In the genomic region with DNA sequence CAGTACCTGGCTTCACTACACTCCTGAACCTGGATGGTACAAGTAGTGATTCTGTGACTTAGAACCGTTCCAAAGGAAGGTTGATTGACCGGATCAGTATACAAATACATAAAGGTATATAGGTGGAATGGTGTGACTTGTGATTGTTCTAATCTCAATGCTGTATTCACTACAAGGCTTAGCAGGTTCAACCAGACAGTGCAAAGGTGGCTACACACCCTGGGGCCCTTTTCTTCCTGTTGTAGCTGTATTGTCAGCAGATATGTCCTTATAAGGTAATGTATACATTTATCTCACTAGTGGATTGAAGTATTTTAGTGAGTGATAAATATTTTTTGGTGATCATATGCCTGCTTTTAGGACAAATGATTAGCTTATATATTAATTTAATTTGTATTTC, we compare ENCODE assay signal across 28 mouse cellular contexts.
"Had no signal": no experiment of that assay in that cellular context is flagged by ENCODE, and none has a peak within 500 bp of the region (broad histone marks: within the 10 kb centered on the region; RNA-seq: fewer than 3 reads in every experiment).

No protein-coding gene starts in this region.

- H3K4me2 ChIP-seq: embryonic facial prominence, embryonic 12.5 days; embryonic facial prominence, embryonic 13.5 days; embryonic facial prominence, embryonic 15.5 days; forebrain, embryonic 12.5 days; forebrain, embryonic 13.5 days; forebrain, embryonic 15.5 days had no signal

- DNase-seq: cerebellum, adult 2 months; cerebellum, adult 8-10 months; cerebellum, adult 9-10 months; cerebellum, adult 9-11 months; cerebellum, postnatal 10 days; cerebellum, postnatal 14 days; cerebellum, postnatal 25 days; cerebellum, postnatal 36 days; embryo, embryonic 11 days; forebrain, postnatal 0 days; gastrocnemius, adult 2 months; gastrocnemius, postnatal 10 days; gastrocnemius, postnatal 14 days; gastrocnemius, postnatal 25 days; gastrocnemius, postnatal 36 days; heart, adult 18-20 months; heart, adult 2 months had no signal

- H3K27ac ChIP-seq: embryonic facial prominence, embryonic 10.5 days; embryonic facial prominence, embryonic 12.5 days; embryonic facial prominence, embryonic 13.5 days; embryonic facial prominence, embryonic 15.5 days; forebrain, embryonic 10.5 days; forebrain, embryonic 12.5 days; forebrain, embryonic 13.5 days; forebrain, embryonic 15.5 days; gastrocnemius, adult 2 months; heart, adult 2 months had no signal

- H3K36me3 ChIP-seq: embryonic facial prominence, embryonic 10.5 days; embryonic facial prominence, embryonic 12.5 days; embryonic facial prominence, embryonic 13.5 days; embryonic facial prominence, embryonic 15.5 days; forebrain, embryonic 10.5 days; forebrain, embryonic 12.5 days; forebrain, embryonic 15.5 days had no signal

- H3K9me3 ChIP-seq: embryonic facial prominence, embryonic 10.5 days; embryonic facial prominence, embryonic 12.5 days; embryonic facial prominence, embryonic 13.5 days; embryonic facial prominence, embryonic 15.5 days; forebrain, embryonic 10.5 days; forebrain, embryonic 12.5 days; forebrain, embryonic 13.5 days; forebrain, embryonic 15.5 days had no signal

- ATAC-seq: forebrain, embryonic 13.5 days; forebrain, embryonic 14.5 days; forebrain, embryonic 15.5 days; forebrain, embryonic 16.5 days; forebrain, postnatal 0 days had no signal

- H3K9ac ChIP-seq: embryonic facial prominence, embryonic 12.5 days; embryonic facial prominence, embryonic 13.5 days; embryonic facial prominence, embryonic 15.5 days; forebrain, embryonic 12.5 days; forebrain, embryonic 13.5 days; forebrain, embryonic 15.5 days; forebrain, postnatal 0 days had no signal

- H3K4me3 ChIP-seq: embryonic facial prominence, embryonic 10.5 days; embryonic facial prominence, embryonic 12.5 days; embryonic facial prominence, embryonic 13.5 days; embryonic facial prominence, embryonic 15.5 days; erythroblast, embryonic 14.5 days; forebrain, embryonic 10.5 days; forebrain, embryonic 12.5 days; forebrain, embryonic 13.5 days; forebrain, embryonic 15.5 days; gastrocnemius, adult 2 months; heart, adult 2 months had no signal

- H3K27me3 ChIP-seq: embryonic facial prominence, embryonic 12.5 days; embryonic facial prominence, embryonic 13.5 days; embryonic facial prominence, embryonic 15.5 days; forebrain, embryonic 12.5 days; forebrain, embryonic 13.5 days; forebrain, embryonic 15.5 days had no signal

- H3K4me1 ChIP-seq: embryonic facial prominence, embryonic 10.5 days; embryonic facial prominence, embryonic 12.5 days; embryonic facial prominence, embryonic 13.5 days; embryonic facial prominence, embryonic 15.5 days had no signal
